Mouse (Mus musculus) MEL (cell line): ENCODE results near the gene Itga9. TPM values are rescaled to one million over a fixed set of nuclear protein-coding genes. Genes with fewer than 3 reads are reported as not detected.

Source experiments
- DNase-seq: peaks from one replicate; pipeline ENCODE4 v3.0.0; 2011; ENCODE audit warnings: low read depth, low spot score
- H3K27ac ChIP-seq: 2 replicates; pipeline ENCODE4 v1.5.1; 2012; ENCODE audit warnings: low read depth, mild to moderate bottlenecking, control low read depth, low read length, moderate library complexity; ENCODE audit not compliant: control insufficient read depth
- H3K27me3 ChIP-seq, 2 experiments: fragments of 150-350 bp in 1 of 2; sonication (generic) in 1 of 2; 2 replicates each; pipeline ENCODE4 v1.6.1; 2012; ENCODE audit warnings: low read length in 2 of 2, mild to moderate bottlenecking in 2 of 2, improper control_type of control experiment in 1 of 2, moderate library complexity in 1 of 2; ENCODE audit not compliant: insufficient read depth in 2 of 2, control insufficient read depth in 1 of 2
- H3K36me3 ChIP-seq, 2 experiments: 2 replicates each; pipeline ENCODE4 v1.6.1; 2012 to 2014; ENCODE audit warnings: low read length in 2 of 2, improper control_type of control experiment in 1 of 2, inconsistent platforms in 1 of 2, mild to moderate bottlenecking in 1 of 2; ENCODE audit not compliant: insufficient read depth in 2 of 2, control insufficient read depth in 1 of 2
- H3K4me1 ChIP-seq, 2 experiments: fragments of 150-350 bp in 1 of 2; sonication (generic) in 1 of 2; 2 replicates each; pipeline ENCODE4 v1.6.1; 2012; ENCODE audit warnings: low read length in 2 of 2, improper control_type of control experiment in 1 of 2, mild to moderate bottlenecking in 1 of 2; ENCODE audit not compliant: insufficient read depth in 2 of 2, control insufficient read depth in 1 of 2
- H3K4me3 ChIP-seq, 2 experiments: fragments of 150-350 bp in 1 of 2; sonication (generic) in 1 of 2; 2 replicates each; pipeline ENCODE4 v1.5.1; 2012; ENCODE audit warnings: low read depth in 2 of 2, low read length in 2 of 2, mild to moderate bottlenecking in 2 of 2, moderate library complexity in 2 of 2, control low read depth in 1 of 2, improper control_type of control experiment in 1 of 2; ENCODE audit not compliant: control insufficient read depth in 1 of 2, insufficient read depth in 1 of 2
- H3K79me2 ChIP-seq: 2 replicates; pipeline ENCODE4 v1.6.1; 2012; ENCODE audit warnings: mild to moderate bottlenecking, low read length, moderate library complexity; ENCODE audit not compliant: control insufficient read depth, poor library complexity, insufficient read depth
- H3K9ac ChIP-seq: 2 replicates; pipeline ENCODE4 v1.6.1; 2012; ENCODE audit warnings: low read depth, mild to moderate bottlenecking, control low read depth, low read length, moderate library complexity; ENCODE audit not compliant: control insufficient read depth, poor library complexity, severe bottlenecking
- H3K9me3 ChIP-seq: fragments of 150-350 bp; sonication (generic); replicated peaks from 2 replicates; pipeline ENCODE4 v1.6.1; 2012; ENCODE audit warnings: mild to moderate bottlenecking, low read length, improper control_type of control experiment, moderate library complexity; ENCODE audit not compliant: insufficient read depth
- CHD2 ChIP-seq: IDR thresholded peaks from 2 replicates; pipeline ENCODE4 v1.6.1; 2011; ENCODE audit warnings: low read length, improper control_type of control experiment
- CTCF ChIP-seq, 3 experiments: IDR thresholded peaks in 2 of 3; conservative IDR thresholded peaks in 1 of 3; 2 replicates each; pipeline ENCODE4 v1.5.1; 2011 to 2012; ENCODE audit warnings: low read length in 3 of 3, low read depth in 2 of 3, mild to moderate bottlenecking in 2 of 3, improper control_type of control experiment in 1 of 3, inconsistent platforms in 1 of 3, mixed read lengths in 1 of 3, moderate library complexity in 1 of 3; ENCODE audit not compliant: control insufficient read depth in 1 of 3, insufficient read depth in 1 of 3, poor library complexity in 1 of 3, severe bottlenecking in 1 of 3
- E2F4 ChIP-seq: IDR thresholded peaks from 2 replicates; pipeline ENCODE4 v1.6.1; 2011; ENCODE audit warnings: low read depth, low read length, improper control_type of control experiment, borderline replicate concordance
- ELF1 ChIP-seq: IDR thresholded peaks from 2 replicates; pipeline ENCODE4 v1.6.1; 2014; ENCODE audit warnings: low read depth, mild to moderate bottlenecking, inconsistent platforms, low read length, improper control_type of control experiment, moderate library complexity
- ETS1 ChIP-seq: IDR thresholded peaks from 2 replicates; pipeline ENCODE4 v1.6.1; 2012; ENCODE audit warnings: low read depth, mild to moderate bottlenecking, inconsistent platforms, low read length, improper control_type of control experiment, moderate library complexity
- GABPA ChIP-seq: IDR thresholded peaks from 2 replicates; pipeline ENCODE4 v1.6.1; 2012; ENCODE audit warnings: low read depth, mild to moderate bottlenecking, inconsistent platforms, low read length, improper control_type of control experiment, moderate library complexity
- GATA1 ChIP-seq: IDR thresholded peaks from 2 replicates; pipeline ENCODE4 v1.6.1; 2011; ENCODE audit warnings: low read depth, low read length, improper control_type of control experiment
- HCFC1 ChIP-seq: IDR thresholded peaks from 2 replicates; pipeline ENCODE4 v1.6.1; 2012; ENCODE audit warnings: low read depth, mild to moderate bottlenecking, inconsistent platforms, low read length, improper control_type of control experiment, moderate library complexity
- MAFK ChIP-seq: IDR thresholded peaks from 2 replicates; pipeline ENCODE4 v1.6.1; 2011; ENCODE audit warnings: low read depth, mild to moderate bottlenecking, low read length, improper control_type of control experiment, borderline replicate concordance
- MAX ChIP-seq: IDR thresholded peaks from 2 replicates; pipeline ENCODE4 v1.6.1; 2011; ENCODE audit warnings: low read length, improper control_type of control experiment
- MEF2A ChIP-seq: IDR thresholded peaks from 2 replicates; pipeline ENCODE4 v1.6.1; 2014; ENCODE audit warnings: low read depth, mild to moderate bottlenecking, inconsistent platforms, low read length, improper control_type of control experiment; ENCODE audit not compliant: poor library complexity, insufficient replicate concordance, severe bottlenecking; ENCODE audit errors: extremely low read depth
- MXI1 ChIP-seq: IDR thresholded peaks from 2 replicates; pipeline ENCODE4 v1.6.1; 2011; ENCODE audit warnings: mild to moderate bottlenecking, low read depth, low read length, improper control_type of control experiment
- MYC ChIP-seq: IDR thresholded peaks from 2 replicates; pipeline ENCODE4 v1.6.1; 2011; ENCODE audit warnings: low read depth, mild to moderate bottlenecking, low read length, improper control_type of control experiment, moderate library complexity
- NELFE ChIP-seq: IDR thresholded peaks from 2 replicates; pipeline ENCODE4 v1.6.1; 2011; ENCODE audit warnings: low read depth, low read length, improper control_type of control experiment
- SMC3 ChIP-seq: IDR thresholded peaks from 2 replicates; pipeline ENCODE4 v1.6.1; 2011; ENCODE audit warnings: low read depth, low read length, improper control_type of control experiment
- TBP ChIP-seq: IDR thresholded peaks from 2 replicates; pipeline ENCODE4 v1.8.0; 2011; ENCODE audit warnings: low read depth, low read length, improper control_type of control experiment
- TCF12 ChIP-seq: IDR thresholded peaks from 2 replicates; pipeline ENCODE4 v1.6.1; 2014; ENCODE audit warnings: low read depth, mild to moderate bottlenecking, inconsistent platforms, low read length, improper control_type of control experiment, moderate library complexity
- UBTF ChIP-seq: IDR thresholded peaks from 2 replicates; pipeline ENCODE4 v1.6.1; 2012; ENCODE audit warnings: low read depth, mild to moderate bottlenecking, inconsistent platforms, low read length, improper control_type of control experiment, moderate library complexity, borderline replicate concordance; ENCODE audit not compliant: insufficient read depth
- USF1 ChIP-seq: IDR thresholded peaks from 2 replicates; pipeline ENCODE4 v1.6.1; 2014; ENCODE audit warnings: low read depth, mild to moderate bottlenecking, inconsistent platforms, low read length, improper control_type of control experiment, moderate library complexity
- ZC3H11A ChIP-seq: IDR thresholded peaks from 2 replicates; pipeline ENCODE4 v1.6.1; 2012; ENCODE audit warnings: low read depth, mild to moderate bottlenecking, inconsistent platforms, low read length, improper control_type of control experiment
- ZNF384 ChIP-seq: IDR thresholded peaks from 2 replicates; pipeline ENCODE4 v1.6.1; 2012; ENCODE audit warnings: low read depth, mild to moderate bottlenecking, inconsistent platforms, low read length, improper control_type of control experiment
- polyA plus RNA-seq, 2 experiments: library from polyadenylated mRNA; stranded (reverse) in 1 of 2; unstranded in 1 of 2; fragments of >175 nt in 1 of 2; fragments of >200 nt in 1 of 2; gene quantifications; 2 replicates each; pipeline versions ENCODE4 v1.2.1 to v1.2.4; 2012; ENCODE audit warnings: low replicate concordance in 2 of 2, low read depth in 1 of 2; ENCODE audit not compliant: insufficient read length in 2 of 2, insufficient read depth in 1 of 2, missing spikeins in 1 of 2
- total RNA-seq: library from RNA; depleted of rRNA; stranded (reverse); fragments of 300-350 nt; gene quantifications from 2 replicates; pipeline ENCODE4 v1.2.3, GENCODE M21; 2012

Gene Itga9
- total and polyA plus RNA-seq, 3 experiments: 0.19 to 0.21 TPM; not detected in 1

- Histone ChIP-seq H3K27me3 (no peaks in the 10 kb centered on the region; a peak in 1 of 4 replicates), H3K36me3 (no peaks in the 10 kb centered on the region), H3K4me3 (no peak overlapping the region), H3K79me2 (no peaks in the 10 kb centered on the region), H3K4me1 (no peaks in the 10 kb centered on the region), H3K9ac (no peak overlapping the region), H3K27ac (no peak overlapping the region), H3K9me3 (no peaks in the 10 kb centered on the region)
- DNase-seq: no peak
- no peak for TF ChIP-seq ELF1
- no peak for TF ChIP-seq MYC
- no peak for TF ChIP-seq E2F4
- no peak for TF ChIP-seq TBP
Measured at GRCm38 (mm10) chr9:118693256-118693655, 86.8 kb downstream of the Itga9 start.

GRCm38 (mm10) chr9:118694420-118694825 lies 87.9 kb downstream of the Itga9 start:
- no peak overlapping the region for H3K9ac ChIP-seq
- TF ChIP-seq E2F4 (no peak), MAX (no peak), ZNF384 (no peak), HCFC1 (no peak), TBP (no peak), CTCF (IDR thresholded peaks at IDR 0.05 in 2 of 3, conservative IDR thresholded peaks at IDR 0.05 in 1 of 3; ENCODE audit: control insufficient read depth in 1 of 3, insufficient read depth in 1 of 3, low read depth in 2 of 3, low read length in 3 of 3, poor library complexity in 1 of 3, severe bottlenecking in 1 of 3) (no peak), NELFE (no peak), MEF2A (no peak), USF1 (no peak), MYC (no peak), UBTF (no peak)
- H3K4me3 ChIP-seq: no peak overlapping the region
- no peaks in the 10 kb centered on the region for H3K9me3 ChIP-seq
- H3K27me3 ChIP-seq: peaks cover 0 to 2% of the 10 kb centered on the region in 2 experiments; a peak in 1 of 4 replicates
- H3K4me1 ChIP-seq: no peaks in the 10 kb centered on the region
- no peaks in the 10 kb centered on the region for H3K79me2 ChIP-seq
- no peaks in the 10 kb centered on the region for H3K36me3 ChIP-seq
- DNase-seq: no peak
- no peak overlapping the region for H3K27ac ChIP-seq

GRCm38 (mm10) chr9:118698191-118698590 lies 91.7 kb downstream of the Itga9 start:
- DNase-seq: no peak
- peaks cover 0 to 2% of the 10 kb centered on the region in 2 experiments; a peak in 1 of 4 replicates for H3K27me3 ChIP-seq
- H3K9ac ChIP-seq: no peak overlapping the region
- no peaks in the 10 kb centered on the region for H3K36me3 ChIP-seq
- H3K9me3 ChIP-seq: no peaks in the 10 kb centered on the region
- no peaks in the 10 kb centered on the region for H3K4me1 ChIP-seq
- H3K79me2 ChIP-seq: no peaks in the 10 kb centered on the region
- H3K4me3 ChIP-seq: no peak overlapping the region
- TF ChIP-seq GABPA (no peak), MYC (no peak), UBTF (no peak), SMC3 (no peak), ZC3H11A (no peak), CHD2 (no peak), MXI1 (no peak), MAFK (no peak), GATA1 (no peak), ETS1 (no peak), TCF12 (no peak)
- no peak overlapping the region for H3K27ac ChIP-seq
